Mouse (Mus musculus) forebrain, embryonic 14.5 days (tissue): ENCODE data around the gene Hk2. TPM values are rescaled to one million over a fixed set of nuclear protein-coding genes. Genes with fewer than 3 reads are reported as not detected.

ENCODE experiments used
- ATAC-seq: fragments of 200-750 bp; cut with Nextera tagmentation; 2 replicates; pipeline ENCODE4 v1.8.0; 2017; ENCODE audit warnings: mild to moderate bottlenecking, moderate library complexity
- DNase-seq: peaks from one replicate; pipeline ENCODE4 v3.0.0-alpha.2; 2015; ENCODE audit warnings: low spot score
- H3K27ac ChIP-seq: fragments of 300-500 bp; sonication (generic); 2 replicates; pipeline ENCODE4 v1.5.1; 2014; ENCODE audit warnings: low read depth, mild to moderate bottlenecking, control low read depth, low read length, moderate library complexity
- H3K27me3 ChIP-seq: fragments of 300-500 bp; sonication (generic); replicated peaks from 2 replicates; pipeline ENCODE4 v1.6.1; 2014; ENCODE audit warnings: low read length, control low read depth, mixed read lengths; ENCODE audit not compliant: control insufficient read depth, insufficient read depth
- H3K36me3 ChIP-seq: fragments of 300-500 bp; sonication (generic); 2 replicates; pipeline ENCODE4 v1.6.1; 2014; ENCODE audit warnings: low read length, control low read depth; ENCODE audit not compliant: control insufficient read depth, insufficient read depth
- H3K4me1 ChIP-seq: fragments of 300-500 bp; sonication (generic); 2 replicates; pipeline ENCODE4 v1.6.1; 2014; ENCODE audit warnings: antibody characterized with exemption, low read length, control low read depth; ENCODE audit not compliant: control insufficient read depth, insufficient read depth
- H3K4me2 ChIP-seq: fragments of 300-500 bp; sonication (generic); 2 replicates; pipeline ENCODE4 v1.6.1; 2014; ENCODE audit warnings: mild to moderate bottlenecking, control low read depth, low read length
- H3K4me3 ChIP-seq: fragments of 300-500 bp; sonication (generic); 2 replicates; pipeline ENCODE4 v1.5.1; 2014; ENCODE audit warnings: low read depth, low read length, control low read depth
- H3K9ac ChIP-seq: fragments of 300-500 bp; sonication (generic); 2 replicates; pipeline ENCODE4 v1.6.1; 2014; ENCODE audit warnings: mild to moderate bottlenecking, low read length, control low read depth, moderate library complexity
- H3K9me3 ChIP-seq: fragments of 300-500 bp; sonication (generic); replicated peaks from 2 replicates; pipeline ENCODE4 v1.6.1; 2016; ENCODE audit warnings: low read length, control low read depth, mixed read lengths; ENCODE audit not compliant: control insufficient read depth
- WGBS: fragments of 180-500 bp; shearing (Covaris S2); extraction: QIAGEN DNeasy Blood & Tissue Kit; methylation state at CpG from one replicate; pipeline ENCODE4 v1.1.7; 2014; 5-methylcytosine and 5-hydroxymethylcytosine counted together
- polyA plus RNA-seq: library from polyadenylated mRNA; unstranded; fragments of >200 nt; fragmentation: Nextera tagmentation; extraction: Ambion mirVana; gene quantifications from 2 replicates; pipeline ENCODE4 v1.2.1, GENCODE M21; 2014

Hk2 gene
- 4.9 and 5.5 TPM in 2 replicates for polyA plus RNA-seq

DNA sequence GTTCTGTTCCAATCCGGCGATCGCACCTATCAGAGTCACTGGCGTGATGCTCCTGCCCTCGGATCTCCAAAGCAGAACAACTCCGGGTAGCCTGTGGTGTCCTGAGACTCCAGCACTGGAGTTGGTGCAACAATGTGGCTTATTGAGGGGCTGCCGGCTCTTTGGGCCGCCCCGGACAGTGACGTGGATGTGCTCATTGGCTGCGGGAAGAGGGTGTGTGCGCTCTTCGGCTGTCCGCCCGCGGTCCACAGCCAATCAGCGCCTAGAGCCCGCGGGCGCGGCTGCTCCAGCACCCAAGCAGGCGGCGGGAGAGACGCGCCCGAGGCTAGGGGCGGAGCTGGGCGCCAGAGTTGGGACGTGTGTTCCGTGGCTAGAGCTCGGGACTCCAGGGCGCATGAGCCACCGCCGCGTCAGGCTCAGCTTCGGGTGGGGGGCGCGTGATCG, at the start of gene Hk2:
Gene Hk2, minus strand, starts transcription at position 134 of the 444 bp plus-strand sequence.
- Histone ChIP-seq H3K27ac (peak within 1 kb of the TSS; percentile 52; the same call in 1 of the 2 replicates), H3K4me1 (0 out of 2 replicates have a peak, but pooled peaks cover 5% of the 10 kb centered on the region), H3K4me2 (peak within 1 kb of the TSS; percentile 97), H3K36me3 (no peaks in the 10 kb centered on the region), H3K27me3 (no peaks in the 10 kb centered on the region; the same call in 1 of the 2 replicates), H3K9me3 (no peaks in the 10 kb centered on the region), H3K9ac (peak within 1 kb of the TSS; percentile 60), H3K4me3 (peak within 1 kb of the TSS; percentile 56)
- peak; percentile 96 for ATAC-seq
- WGBS, result under 1% methylated on average over 39 of the region's 39 CpGs
- peak; percentile 95 for DNase-seq

DNA sequence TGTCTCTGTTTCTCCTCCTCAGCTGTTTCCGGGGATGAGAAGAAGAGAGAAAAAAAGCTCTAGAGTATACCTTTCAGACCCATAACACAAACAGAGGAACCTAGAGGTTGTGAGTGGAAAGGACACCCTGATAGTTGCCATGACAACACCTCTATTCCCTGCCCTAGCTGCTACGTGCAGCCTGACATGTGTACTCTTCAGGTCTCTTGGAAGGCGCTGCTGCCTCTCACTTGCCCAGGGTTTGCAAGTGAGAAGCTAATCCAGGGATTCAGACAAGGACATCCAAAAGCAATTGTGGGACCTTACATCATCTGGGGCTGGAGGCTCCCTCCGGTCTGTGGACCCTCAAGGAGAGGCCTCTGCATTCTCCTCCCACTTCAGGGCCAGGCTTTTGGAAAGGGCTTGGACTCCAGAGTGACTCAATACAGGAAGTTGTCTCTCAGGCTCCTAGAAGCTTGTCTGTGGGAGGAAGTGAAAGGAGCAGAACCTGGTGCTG, 47.6 kb upstream of the Hk2 start:
- no peak overlapping the region for H3K27ac ChIP-seq
- no peaks in the 10 kb centered on the region for H3K27me3 ChIP-seq
- ATAC-seq, result no peak
- H3K4me1 ChIP-seq, result no peaks in the 10 kb centered on the region
- H3K36me3 ChIP-seq, result no peaks in the 10 kb centered on the region
- 59% methylated on average over 4 of the region's 4 CpGs for WGBS
- H3K9ac ChIP-seq, result no peak overlapping the region
- no peaks in the 10 kb centered on the region; the same call in 1 of the 2 replicates for H3K9me3 ChIP-seq
- H3K4me2 ChIP-seq, result no peak overlapping the region
- DNase-seq, result no peak
- no peak overlapping the region for H3K4me3 ChIP-seq

DNA sequence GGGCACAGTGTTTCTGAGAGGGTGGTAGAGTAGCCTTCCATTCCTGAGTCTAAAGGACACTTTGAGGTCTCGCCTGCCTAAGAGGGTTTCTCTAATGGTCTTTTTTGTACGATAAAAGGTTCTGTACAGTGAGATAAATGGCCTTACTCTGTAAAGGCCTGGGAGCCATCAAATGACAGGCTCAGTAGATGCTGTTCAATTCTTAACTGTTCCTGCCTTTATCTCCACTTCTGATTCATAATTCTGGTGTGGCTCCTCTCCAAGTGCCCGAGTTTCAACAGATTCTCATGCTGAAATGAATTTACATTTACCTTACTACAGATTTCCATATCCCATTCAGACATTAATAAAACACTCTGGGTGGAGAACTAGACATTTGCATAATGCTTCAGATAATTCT, 46.5 kb upstream of the Hk2 start:
- Histone ChIP-seq H3K36me3 (no peaks in the 10 kb centered on the region), H3K4me3 (no peak overlapping the region), H3K9me3 (no peaks in the 10 kb centered on the region; the same call in 1 of the 2 replicates), H3K9ac (no peak overlapping the region), H3K4me1 (no peaks in the 10 kb centered on the region), H3K27me3 (no peaks in the 10 kb centered on the region), H3K27ac (no peak overlapping the region), H3K4me2 (no peak overlapping the region)
- ATAC-seq, result no peak
- 76% methylated on average over 3 of the region's 3 CpGs for WGBS
- DNase-seq, result no peak

DNA sequence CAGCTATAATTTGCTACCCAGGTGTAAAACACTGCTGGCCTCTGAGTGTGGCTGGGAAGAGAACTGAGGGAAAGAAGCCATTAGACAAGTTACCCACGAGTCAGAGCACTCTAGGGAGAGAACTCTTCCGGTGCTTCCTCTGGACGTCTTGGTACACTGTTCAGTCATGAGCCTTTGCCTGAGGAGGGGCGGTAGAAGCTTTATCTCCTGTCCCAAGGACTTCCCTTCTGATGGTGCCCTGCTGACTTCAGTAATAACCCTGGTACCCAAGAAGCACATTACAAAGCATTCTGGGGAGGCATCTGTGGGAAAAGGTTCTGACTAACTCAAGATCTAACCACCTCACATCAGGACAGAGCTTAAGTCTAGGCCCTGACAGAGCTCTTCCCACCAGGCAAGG, 40.6 kb upstream of the Hk2 start:
- H3K4me2 ChIP-seq, result no peak overlapping the region
- no peak overlapping the region for H3K4me3 ChIP-seq
- no peaks in the 10 kb centered on the region for H3K4me1 ChIP-seq
- no peaks in the 10 kb centered on the region for H3K9me3 ChIP-seq
- H3K27me3 ChIP-seq, result no peaks in the 10 kb centered on the region
- DNase-seq, result no peak
- no peaks in the 10 kb centered on the region for H3K36me3 ChIP-seq
- 80% methylated on average over 4 of the region's 4 CpGs for WGBS
- H3K27ac ChIP-seq, result no peak overlapping the region
- ATAC-seq, result no peak
- no peak overlapping the region for H3K9ac ChIP-seq

DNA sequence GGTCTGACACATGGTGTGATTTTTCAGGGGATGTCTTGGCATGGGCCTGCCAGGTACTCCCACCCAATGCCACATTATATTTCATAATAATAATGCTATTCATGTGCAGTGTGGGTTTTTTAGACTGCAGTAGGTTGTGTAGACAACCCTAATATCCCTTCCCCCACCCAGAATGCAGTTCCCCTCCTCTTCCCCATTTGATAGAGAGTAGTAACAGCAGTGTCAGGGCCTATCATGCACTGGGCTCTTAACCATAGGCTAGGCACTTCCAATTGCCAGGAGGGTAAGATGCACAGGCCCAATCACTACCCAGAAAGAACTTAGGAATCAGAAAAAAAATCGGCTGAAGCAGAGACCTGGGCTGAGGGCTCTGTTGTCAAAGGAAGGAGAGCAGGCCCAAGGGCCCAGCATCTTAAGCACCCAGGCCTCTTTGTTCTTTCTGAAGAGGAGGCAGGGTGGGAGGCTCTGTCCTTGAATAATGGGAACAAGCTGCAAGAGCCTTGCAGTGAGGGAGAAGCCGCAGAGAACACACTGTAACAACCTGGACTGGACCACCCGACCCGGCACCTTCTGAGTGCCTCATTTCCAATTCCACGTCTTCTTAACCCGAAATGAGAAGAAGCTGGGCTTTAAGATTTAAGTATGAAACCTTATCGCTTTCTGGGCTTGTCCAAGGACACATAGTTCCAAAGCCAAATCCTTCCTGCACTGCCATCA, 33.9 kb upstream of the Hk2 start:
- no peaks in the 10 kb centered on the region for H3K4me1 ChIP-seq
- ATAC-seq, result no peak
- H3K9ac ChIP-seq, result no peak overlapping the region
- H3K9me3 ChIP-seq, result no peaks in the 10 kb centered on the region
- H3K36me3 ChIP-seq, result no peaks in the 10 kb centered on the region
- no peak overlapping the region for H3K4me2 ChIP-seq
- 78% methylated on average over 7 of the region's 7 CpGs for WGBS
- no peak overlapping the region for H3K4me3 ChIP-seq
- no peak for DNase-seq
- no peaks in the 10 kb centered on the region for H3K27me3 ChIP-seq
- H3K27ac ChIP-seq, result no peak overlapping the region

DNA sequence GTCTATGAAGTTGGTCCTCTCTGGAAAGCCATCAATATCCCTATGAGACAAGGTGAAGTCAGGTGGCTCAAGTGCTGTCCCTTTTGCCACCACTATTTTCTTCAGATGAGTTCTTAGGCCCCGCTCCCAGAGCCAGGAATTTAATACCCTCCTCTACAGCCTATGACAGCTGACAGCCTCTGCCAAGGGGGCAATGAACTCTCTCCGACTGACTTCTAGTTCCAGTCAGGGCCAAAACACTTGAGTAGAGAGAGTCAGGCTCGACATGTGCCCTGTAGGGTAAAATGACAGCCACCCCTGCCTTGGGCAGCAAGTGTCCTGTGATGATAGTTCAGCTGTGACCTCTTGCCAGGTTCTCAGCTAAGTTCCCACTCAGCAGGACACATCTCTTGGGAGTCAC, 32.7 kb upstream of the Hk2 start:
- Histone ChIP-seq H3K27me3 (no peaks in the 10 kb centered on the region), H3K36me3 (no peaks in the 10 kb centered on the region), H3K4me1 (no peaks in the 10 kb centered on the region), H3K9me3 (no peaks in the 10 kb centered on the region), H3K4me3 (no peak overlapping the region), H3K9ac (no peak overlapping the region), H3K4me2 (no peak overlapping the region), H3K27ac (no peak overlapping the region)
- ATAC-seq, result no peak
- no peak for DNase-seq
- 70% methylated on average over 3 of the region's 3 CpGs for WGBS

DNA sequence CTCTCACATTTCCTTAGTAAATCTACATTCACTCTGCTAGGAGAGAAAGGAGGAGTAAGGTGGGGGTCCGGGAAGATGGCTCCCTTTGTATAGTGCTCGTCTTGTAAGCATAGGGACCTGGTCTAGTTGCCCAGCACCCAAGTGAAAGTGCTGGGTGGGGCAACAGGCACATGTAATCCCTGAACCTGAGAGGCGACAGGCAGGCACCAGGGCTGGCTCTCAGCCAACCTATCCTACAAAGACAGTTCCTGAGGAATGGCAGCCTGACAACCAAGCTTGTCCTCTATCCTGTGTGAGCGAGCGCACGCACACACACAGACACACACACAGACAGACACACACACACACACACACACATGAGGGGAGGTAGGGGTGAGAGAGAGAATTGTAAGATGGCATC, 32.2 kb upstream of the Hk2 start:
- no peaks in the 10 kb centered on the region for H3K36me3 ChIP-seq
- DNase-seq (peak; percentile 16), ATAC-seq (no peak)
- no peaks in the 10 kb centered on the region for H3K9me3 ChIP-seq
- no peaks in the 10 kb centered on the region for H3K27me3 ChIP-seq
- no peak overlapping the region for H3K9ac ChIP-seq
- WGBS, result 71% methylated on average over 6 of the region's 6 CpGs
- no peak overlapping the region for H3K4me2 ChIP-seq
- no peaks in the 10 kb centered on the region for H3K4me1 ChIP-seq
- H3K27ac ChIP-seq, result no peak overlapping the region
- H3K4me3 ChIP-seq, result no peak overlapping the region

DNA sequence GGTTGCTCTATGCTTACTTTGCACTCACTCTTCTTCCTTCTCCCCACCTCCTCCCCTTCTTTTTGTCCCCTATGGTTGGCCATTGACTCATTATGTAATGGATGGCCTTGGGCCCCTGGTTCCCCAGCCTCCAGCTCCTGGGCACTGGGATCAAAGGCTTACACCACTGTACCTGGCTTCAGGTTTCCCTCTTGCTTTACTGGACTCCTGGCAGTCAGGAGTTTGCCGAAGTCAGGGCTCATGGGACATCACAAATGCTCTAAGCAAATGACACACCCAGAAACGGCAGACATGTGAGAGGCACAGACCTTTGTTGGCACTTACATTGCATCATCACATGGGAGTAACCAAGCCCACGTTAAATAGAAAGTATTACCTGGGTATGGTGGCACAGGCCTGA, 31.6 kb upstream of the Hk2 start:
- Histone ChIP-seq H3K9me3 (no peaks in the 10 kb centered on the region), H3K4me1 (no peaks in the 10 kb centered on the region), H3K4me3 (no peak overlapping the region), H3K4me2 (no peak overlapping the region), H3K36me3 (no peaks in the 10 kb centered on the region), H3K27ac (no peak overlapping the region), H3K9ac (no peak overlapping the region), H3K27me3 (no peaks in the 10 kb centered on the region)
- no peak for DNase-seq
- WGBS, result 86% methylated on average over 3 of the region's 3 CpGs
- no peak for ATAC-seq

DNA sequence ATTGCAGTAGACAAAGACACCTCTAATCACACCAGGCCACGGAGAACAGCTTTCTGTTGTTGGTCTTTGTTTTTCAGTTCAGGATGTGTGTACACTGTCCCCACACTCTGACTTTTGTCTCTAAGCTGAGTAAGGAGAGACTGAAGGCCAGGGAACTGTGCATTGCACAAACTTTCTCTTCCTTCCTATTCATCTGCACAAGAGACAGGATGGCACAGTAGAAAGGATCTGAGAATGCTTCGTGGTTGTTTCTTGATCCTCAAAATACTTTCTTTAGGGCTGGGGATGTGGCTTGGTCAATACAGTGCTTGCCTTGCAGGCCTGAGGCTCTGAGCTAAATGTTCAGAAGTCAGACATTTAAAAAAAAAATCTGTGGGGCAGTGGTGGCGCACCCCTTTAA, 30.7 kb upstream of the Hk2 start:
- Histone ChIP-seq H3K9me3 (no peaks in the 10 kb centered on the region), H3K4me1 (no peaks in the 10 kb centered on the region), H3K4me3 (no peak overlapping the region), H3K36me3 (no peaks in the 10 kb centered on the region), H3K27me3 (no peaks in the 10 kb centered on the region), H3K9ac (no peak overlapping the region), H3K4me2 (no peak overlapping the region), H3K27ac (no peak overlapping the region)
- ATAC-seq (no peak), DNase-seq (no peak)
- 75% methylated on average over 3 of the region's 3 CpGs for WGBS
